Mouse (Mus musculus) midbrain, embryonic 16.5 days (tissue): Measurements from ENCODE around the gene Zic1. TPM values are rescaled to one million over a fixed set of nuclear protein-coding genes. Genes with fewer than 3 reads are reported as not detected.

ENCODE experiments used
- polyA plus RNA-seq: library from polyadenylated mRNA; unstranded; fragments of >200 nt; fragmentation: Nextera tagmentation; extraction: Ambion mirVana; gene quantifications from 2 replicates; pipeline ENCODE4 v1.2.1, GENCODE M21; 2015

The Zic1 gene
- polyA plus RNA-seq, 1 experiment from 2014 or later, result 9.1 TPM

Other genes with a start within 250 kb of the Zic1 start
- gene Zic4, start 3.4 kb downstream of the Zic1 start, polyA plus RNA-seq, result 55.8 and 154 TPM in 2 replicates